Mouse (Mus musculus): Measurements from ENCODE around the gene Glrx2. TPM values are rescaled to one million over a fixed set of nuclear protein-coding genes. Genes with fewer than 3 reads are reported as not detected.
A peak's percentile ranks its signal among the peaks of the same experiment; 100 is the strongest.

The Glrx2 gene
- polyA plus RNA-seq, 3 experiments from 2014 or later = 38.7 to 54.4 (median 40.4) TPM

DNA sequence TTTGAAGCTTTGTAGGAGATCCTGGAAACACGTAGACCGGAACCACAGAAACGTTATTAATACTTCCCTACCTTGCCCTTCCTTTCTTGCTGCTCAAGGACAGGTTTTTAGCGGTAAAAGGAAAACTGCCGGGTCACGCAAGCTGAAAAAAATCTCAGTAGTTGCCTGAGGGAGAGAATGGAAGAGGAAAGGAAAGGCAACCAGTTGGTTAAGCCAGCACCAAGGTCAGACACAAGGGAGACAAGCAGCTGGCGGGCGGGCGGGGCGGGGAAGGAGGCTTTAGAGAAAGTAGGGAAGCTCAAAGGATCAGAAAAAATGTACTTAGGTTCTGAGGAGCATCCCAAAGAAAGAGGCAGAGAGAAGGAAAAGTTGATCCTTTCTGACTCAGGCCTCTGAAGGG lies 29.7 kb downstream of the Glrx2 start:
- ATAC-seq = no peak

DNA sequence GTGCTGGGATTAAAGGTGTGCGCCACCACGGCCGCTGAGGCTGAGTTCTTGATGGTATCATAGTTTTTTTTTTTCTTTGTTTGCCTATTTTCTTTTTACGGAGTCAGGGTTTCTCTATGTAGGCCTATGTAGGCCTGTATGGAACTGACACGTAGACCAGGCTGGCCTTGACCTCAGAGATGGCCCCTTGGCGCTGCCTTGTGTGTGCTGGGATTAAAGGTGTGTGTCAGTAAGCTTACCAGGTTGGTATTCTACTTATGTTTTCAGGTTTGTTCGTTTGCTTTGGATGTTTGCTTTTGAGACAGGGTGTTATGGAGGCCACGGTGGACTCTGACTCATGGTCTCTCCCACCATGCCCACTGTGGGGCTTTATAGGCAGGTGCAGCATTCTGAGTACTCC lies 46.0 kb downstream of the Glrx2 start:
- no peak for ATAC-seq

- ATAC-seq = no peak
Measured at GRCm38 (mm10) chr1:143764443-143764842, 48.3 kb downstream of the Glrx2 start.

GRCm38 (mm10) chr1:143765801-143766200 lies 49.7 kb downstream of the Glrx2 start:
- ATAC-seq = no peak

GRCm38 (mm10) chr1:143766238-143766637 lies 50.1 kb downstream of the Glrx2 start:
- ATAC-seq = no peak

- ATAC-seq = no peak
Measured at GRCm38 (mm10) chr1:143770444-143771109, 54.4 kb downstream of the Glrx2 start.

GRCm38 (mm10) chr1:143773082-143773481 lies 56.9 kb downstream of the Glrx2 start:
- no peak for ATAC-seq

- no peak for ATAC-seq
Measured at GRCm38 (mm10) chr1:143773909-143774308, 57.8 kb downstream of the Glrx2 start.

DNA sequence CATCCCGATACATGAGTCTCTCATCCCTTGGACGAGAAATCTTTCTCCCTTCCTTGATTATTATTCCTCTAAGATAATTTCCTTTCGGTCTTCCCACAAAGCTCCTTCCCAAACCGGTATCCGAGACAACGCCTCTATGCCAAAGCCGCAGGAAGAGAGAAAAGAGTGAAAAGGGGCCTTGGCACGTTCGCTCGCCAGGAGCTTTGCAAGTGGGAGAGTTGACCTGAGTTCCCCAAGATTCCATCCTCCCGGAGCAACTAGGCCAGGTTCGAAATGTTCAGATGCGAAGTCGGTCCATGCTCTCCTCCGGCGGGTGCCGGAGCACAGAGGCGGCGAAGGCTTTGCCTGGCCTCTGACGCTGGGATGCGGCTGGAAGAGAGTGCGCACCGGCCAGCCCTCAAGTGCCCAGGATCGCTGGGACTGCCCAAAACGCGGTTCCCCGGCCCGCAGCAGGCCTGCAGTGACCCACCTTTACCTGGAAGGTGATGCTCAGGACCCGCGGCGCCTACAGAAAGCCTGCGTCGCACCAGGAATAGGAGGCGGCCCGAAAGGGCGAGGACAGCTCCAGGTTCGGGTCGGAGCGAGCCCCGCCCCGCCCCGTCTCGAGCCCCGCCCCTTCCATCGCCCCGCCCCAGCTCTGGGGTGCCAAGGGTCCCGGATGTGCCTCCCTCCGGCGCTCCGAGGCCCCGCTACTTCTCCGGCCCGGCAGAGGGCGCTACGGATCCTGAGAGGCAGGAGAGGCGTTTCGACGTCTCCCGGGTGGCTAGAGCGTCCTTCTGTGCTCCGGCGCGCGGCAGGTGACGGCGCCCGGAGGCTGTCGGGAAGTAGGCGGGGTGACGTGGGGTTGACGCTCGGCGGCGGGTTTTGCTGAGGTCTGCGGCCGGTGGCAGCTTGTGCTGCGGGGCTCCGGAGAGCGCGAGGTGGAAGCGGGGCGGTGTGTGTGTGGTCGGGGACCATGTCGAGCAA lies 60.6 kb downstream of the Glrx2 start, which contains the start of the genes Trove2 and Uchl5:
TSS of gene Trove2 (minus strand) at position 623 of the 966 bp plus-strand sequence.
TSS of gene Uchl5 (plus strand) at position 827 of the 966 bp plus-strand sequence.
- peak; percentile 91 for ATAC-seq

DNA sequence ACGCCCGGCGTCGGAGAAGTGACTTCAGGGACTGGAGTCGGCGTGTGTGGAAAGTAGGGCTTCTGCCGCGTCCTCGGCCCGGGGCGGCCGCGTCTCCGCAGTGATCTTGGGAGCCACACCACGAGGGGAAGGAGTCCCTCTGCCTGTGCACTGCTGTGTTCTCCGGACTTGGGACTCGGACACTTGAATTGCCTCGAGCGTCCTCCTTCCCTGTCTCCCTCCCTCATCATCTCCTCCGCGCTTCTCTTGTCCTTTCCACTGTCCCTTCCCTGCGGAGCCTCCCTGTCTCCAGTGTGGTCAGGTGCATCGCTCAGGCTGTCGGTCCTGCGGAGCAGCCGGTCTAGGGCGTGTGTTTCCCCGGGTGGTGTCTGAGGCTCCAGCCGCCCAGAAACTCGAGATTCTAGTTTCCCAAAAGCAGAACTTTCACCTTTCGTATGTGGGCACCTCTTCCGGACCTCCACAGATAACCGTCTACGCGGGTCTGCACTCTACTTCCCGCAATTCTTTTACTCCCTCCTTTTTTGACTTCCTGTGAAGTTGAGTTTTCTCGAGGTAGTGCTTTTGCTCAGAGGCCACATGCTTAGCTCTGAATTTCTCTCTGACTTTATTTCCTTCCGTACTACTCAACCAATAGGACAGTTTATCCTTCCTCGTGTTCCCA lies 61.5 kb downstream of the Glrx2 start:
- ATAC-seq = peak; percentile 23

DNA sequence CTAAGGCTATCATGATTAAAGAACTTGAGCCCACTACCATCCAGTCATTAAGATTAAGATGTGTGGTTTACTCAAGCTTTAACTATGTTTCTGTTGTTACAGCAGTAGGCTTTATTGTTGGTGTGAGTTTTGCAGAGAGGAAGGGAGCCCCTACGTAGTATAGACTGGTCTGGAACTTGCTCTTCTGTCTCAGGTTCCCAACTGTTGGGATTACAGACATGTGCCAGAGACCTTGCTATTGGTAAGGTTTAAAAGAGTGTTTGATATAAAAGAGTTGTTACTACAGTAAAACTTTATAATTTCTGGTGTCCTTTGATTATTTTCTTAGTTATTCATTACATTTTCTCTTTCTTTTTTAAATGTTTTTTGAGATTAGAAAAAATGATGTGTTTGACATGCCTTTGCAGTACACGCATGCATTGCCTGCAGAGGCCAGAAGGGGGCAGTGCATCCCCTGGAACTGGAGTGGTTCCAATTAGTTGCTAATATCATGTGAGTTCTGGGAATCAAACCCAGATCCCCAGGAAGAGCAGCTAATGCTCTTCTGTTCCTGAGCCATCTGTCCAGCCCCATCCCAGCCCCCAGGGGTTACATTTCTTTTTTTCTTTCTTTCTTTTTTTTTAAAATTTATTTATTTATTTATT lies 72.6 kb downstream of the Glrx2 start:
- ATAC-seq = peak; percentile 88

Other genes with a start within 250 kb of the Glrx2 start
- gene B3galt2, start 75.7 kb upstream of the Glrx2 start, polyA plus RNA-seq (2017; shearing (Covaris generic)) = under 1 TPM; 0.44 to 0.86 (median 0.61) TPM
- gene Cdc73, start 13.4 kb upstream of the Glrx2 start, polyA plus RNA-seq (2017; shearing (Covaris generic)) = 10 to 100 TPM; 17.7 to 21.5 (median 17.9) TPM
- gene Trove2, start 60.7 kb downstream of the Glrx2 start, polyA plus RNA-seq (2017; shearing (Covaris generic)) = 1 to 10 TPM; 4.6 to 6.5 (median 4.7) TPM
- 10 to 100 TPM; 49.2 to 94.0 (median 74.1) TPM for gene Uchl5, start 60.9 kb downstream of the Glrx2 start, polyA plus RNA-seq (2017; shearing (Covaris generic))